Mouse (Mus musculus): Measurements from ENCODE around the gene 1110051M20Rik.

- TF ChIP-seq POLR2A (IDR thresholded peaks at IDR 0.05; ENCODE audit: insufficient read depth, low read length) (no peak), CTCF (IDR thresholded peaks at IDR 0.05; ENCODE audit: low read depth, low read length) (no peak)
These were observed 185.0 kb downstream of the 1110051M20Rik start for GRCm38 (mm10) chr2:91259493-91259892.
